Mouse (Mus musculus) lung, adult 2 months (tissue): ENCODE data around the gene Ier2.

Experiments used
- CTCF ChIP-seq: fragments of 200-500 bp; IDR thresholded peaks from 2 replicates; pipeline ENCODE4 v1.5.1; 2011; ENCODE audit warnings: mild to moderate bottlenecking, low read length, control low read depth; ENCODE audit not compliant: insufficient read depth
- POLR2A ChIP-seq: fragments of 200-500 bp; IDR thresholded peaks from 2 replicates; pipeline ENCODE4 v1.6.1; 2011; ENCODE audit warnings: low read depth, mild to moderate bottlenecking, control low read depth, low read length, borderline replicate concordance; ENCODE audit errors: extremely low read depth

GRCm38 (mm10) chr8:84656641-84657126, 6.0 kb downstream of the Ier2 start:
- no peak for TF ChIP-seq CTCF
- TF ChIP-seq POLR2A: peak; percentile 87; the same call in 1 of the 2 replicates
